Mouse (Mus musculus) lung, adult 10 weeks (tissue): ENCODE data around the gene Gm4724. TPM values are rescaled to one million over a fixed set of nuclear protein-coding genes. Genes with fewer than 3 reads are reported as not detected.

Source experiments
- polyA plus RNA-seq: library from polyadenylated mRNA; stranded (reverse); fragments of 350-450 nt; fragmentation: Illumina TruSeq; extraction: RNeasy Lipid Tissue Mini Kit (QIAGEN cat#74804); gene quantifications from one replicate; pipeline ENCODE4 v1.2.3, GENCODE M21; 2014; ENCODE audit warnings: low read depth, low replicate concordance; ENCODE audit not compliant: insufficient read depth

Gm4724 gene
- polyA plus RNA-seq, result 15.3 TPM

DNA sequence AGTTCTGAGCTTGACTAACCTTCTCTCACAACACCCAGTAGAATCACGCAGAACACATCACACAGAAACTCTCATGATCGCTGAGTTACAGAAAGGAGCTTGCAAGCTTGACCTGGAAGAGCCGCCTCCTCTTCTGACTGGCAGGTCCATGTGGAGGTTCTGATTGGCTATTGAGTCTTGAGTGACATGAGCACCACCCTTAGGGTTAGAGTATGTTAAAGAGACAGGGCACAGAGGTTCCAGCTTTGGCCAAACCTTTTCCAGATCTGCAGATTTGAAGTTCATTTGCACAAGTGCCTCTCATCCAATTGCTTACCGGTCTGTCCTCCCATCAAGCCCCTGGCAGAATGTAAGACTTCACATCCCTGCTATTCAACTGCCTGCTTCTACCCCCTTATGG lies at the start of gene Gm4724:
Gene Gm4724 (minus strand): TSS at position 101 of the 400 bp plus-strand sequence.

DNA sequence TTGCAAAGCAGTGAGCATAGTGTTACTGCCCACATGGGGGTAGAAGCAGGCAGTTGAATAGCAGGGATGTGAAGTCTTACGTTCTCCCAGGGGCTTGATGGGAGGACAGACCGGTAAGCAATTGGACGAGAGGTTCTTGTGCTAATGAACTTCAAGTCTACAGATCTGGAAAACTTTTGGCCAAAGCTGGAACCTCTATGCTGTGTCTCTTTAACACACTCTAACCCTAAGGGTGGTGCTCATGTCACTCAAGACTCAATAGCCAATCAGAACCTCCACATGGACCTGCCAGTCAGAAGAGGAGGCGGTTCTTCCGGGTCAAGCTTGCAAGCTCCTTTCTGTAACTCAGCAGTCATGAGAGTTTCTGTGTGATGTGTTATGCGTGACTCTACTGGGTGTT lies 34.1 kb upstream of the Gm4724 start, which contains the start of gene Zfp965:
Gene Zfp965 (plus strand): TSS at position 301 of the 400 bp plus-strand sequence.

Other genes with a start within 250 kb of the Gm4724 start
- 3.4 TPM for gene Gm14391, start 228.9 kb downstream of the Gm4724 start, polyA plus RNA-seq
- gene Gm14440, start 160.7 kb downstream of the Gm4724 start, polyA plus RNA-seq, result 2.4 TPM
- 11.9 TPM for gene Gm4631, start 97.6 kb downstream of the Gm4724 start, polyA plus RNA-seq
- 2.8 TPM for gene Zfp968, start 63.4 kb downstream of the Gm4724 start, polyA plus RNA-seq
- 3.5 TPM for gene Zfp965, start 34.2 kb upstream of the Gm4724 start, polyA plus RNA-seq
- not detected for gene Gm11007, start 208.2 kb upstream of the Gm4724 start, polyA plus RNA-seq